Mouse (Mus musculus): ENCODE measurements around the gene Rsph14.

GRCm38 (mm10) chr10:74990584-74991322 lies 41.6 kb downstream of the Rsph14 start:
- TF ChIP-seq POLR2A (IDR thresholded peaks at IDR 0.05; ENCODE audit: extremely low read depth, insufficient read depth, low read length) (no peak), CTCF (IDR thresholded peaks at IDR 0.05; ENCODE audit: extremely low read depth, insufficient read depth, low read length) (no peak)

Measured in cortical plate, adult 2 months (tissue).